Mouse (Mus musculus) liver, embryonic 13.5 days (tissue): ENCODE measurements around the gene 4930470P17Rik. TPM values are rescaled to one million over a fixed set of nuclear protein-coding genes. Genes with fewer than 3 reads are reported as not detected.
A peak's percentile ranks its signal among the peaks of the same experiment; 100 is the strongest.

Experiments
- ATAC-seq: fragments of 200-750 bp; cut with Nextera tagmentation; 2 replicates; pipeline ENCODE4 v1.8.0; 2017; ENCODE audit warnings: low read depth, mild to moderate bottlenecking, moderate number of reproducible peaks, moderate library complexity
- DNase-seq: peaks from one replicate; pipeline ENCODE4 v3.0.0; 2022
- H3K27ac ChIP-seq: fragments of 300-500 bp; sonication (generic); 2 replicates; pipeline ENCODE4 v1.5.1; 2015; ENCODE audit warnings: moderate library complexity, mild to moderate bottlenecking, inconsistent platforms
- H3K27me3 ChIP-seq: fragments of 300-500 bp; sonication (generic); 2 replicates; pipeline ENCODE4 v1.6.1; 2015; ENCODE audit warnings: mild to moderate bottlenecking, inconsistent platforms
- H3K36me3 ChIP-seq: fragments of 300-500 bp; sonication (generic); 2 replicates; pipeline ENCODE4 v1.6.1; 2015; ENCODE audit warnings: mild to moderate bottlenecking, inconsistent platforms
- H3K4me1 ChIP-seq: fragments of 300-500 bp; sonication (generic); replicated peaks from 2 replicates; pipeline ENCODE4 v1.6.1; 2015; ENCODE audit warnings: inconsistent platforms
- H3K4me2 ChIP-seq: fragments of 300-500 bp; sonication (generic); 2 replicates; pipeline ENCODE4 v1.6.1; 2015; ENCODE audit warnings: inconsistent platforms, mild to moderate bottlenecking, moderate library complexity
- H3K4me3 ChIP-seq: fragments of 300-500 bp; sonication (generic); replicated peaks from 2 replicates; pipeline ENCODE4 v1.5.1; 2015; ENCODE audit warnings: mild to moderate bottlenecking, inconsistent platforms
- H3K9ac ChIP-seq: fragments of 300-500 bp; sonication (generic); 2 replicates; pipeline ENCODE4 v1.6.1; 2015; ENCODE audit warnings: mild to moderate bottlenecking, inconsistent platforms
- H3K9me3 ChIP-seq: fragments of 300-500 bp; sonication (generic); replicated peaks from 2 replicates; pipeline ENCODE4 v1.6.1; 2016; ENCODE audit warnings: inconsistent platforms
- WGBS: fragments of 180-500 bp; shearing (Covaris S2); methylation state at CpG from one replicate; pipeline ENCODE4 v1.1.7; 2015; ENCODE audit not compliant: insufficient replicate concordance; 5-methylcytosine and 5-hydroxymethylcytosine counted together
- polyA plus RNA-seq: library from polyadenylated mRNA; unstranded; fragments of >200 nt; fragmentation: Nextera tagmentation; extraction: Ambion mirVana; gene quantifications from 2 replicates; pipeline ENCODE4 v1.2.1, GENCODE M21; 2015

The 4930470P17Rik gene
- polyA plus RNA-seq, 1 experiment from 2014 or later: not detected

DNA sequence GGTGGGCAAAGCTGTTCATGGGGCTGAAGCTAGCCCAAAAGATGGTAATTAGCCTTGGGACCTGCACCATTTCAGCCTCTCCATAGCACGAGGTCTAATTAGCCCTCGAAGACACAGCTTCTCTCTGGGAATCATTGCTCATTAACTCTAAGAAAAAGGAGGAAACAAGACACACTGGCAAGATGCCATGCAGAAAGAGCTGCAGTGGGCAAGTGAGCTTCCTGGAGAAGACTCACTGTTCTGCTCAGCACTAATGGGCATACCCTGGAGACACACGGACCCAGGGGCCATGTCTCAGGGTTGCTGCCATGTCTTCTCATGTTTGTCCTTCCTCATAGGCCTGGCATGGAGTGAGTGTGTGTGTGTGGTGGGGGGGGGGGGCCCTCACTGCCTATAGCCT is 57.7 kb downstream of the 4930470P17Rik start:
- WGBS: 50% methylated on average over 3 of the region's 3 CpGs
- ATAC-seq (no peak), DNase-seq (no peak)
- H3K4me2 ChIP-seq: no peak overlapping the region
- no peaks in the 10 kb centered on the region for H3K36me3 ChIP-seq
- H3K27ac ChIP-seq: no peak overlapping the region
- H3K9ac ChIP-seq: no peak overlapping the region
- H3K4me3 ChIP-seq: no peak overlapping the region
- H3K27me3 ChIP-seq: no peaks in the 10 kb centered on the region
- H3K4me1 ChIP-seq: no peaks in the 10 kb centered on the region
- H3K9me3 ChIP-seq: no peaks in the 10 kb centered on the region

DNA sequence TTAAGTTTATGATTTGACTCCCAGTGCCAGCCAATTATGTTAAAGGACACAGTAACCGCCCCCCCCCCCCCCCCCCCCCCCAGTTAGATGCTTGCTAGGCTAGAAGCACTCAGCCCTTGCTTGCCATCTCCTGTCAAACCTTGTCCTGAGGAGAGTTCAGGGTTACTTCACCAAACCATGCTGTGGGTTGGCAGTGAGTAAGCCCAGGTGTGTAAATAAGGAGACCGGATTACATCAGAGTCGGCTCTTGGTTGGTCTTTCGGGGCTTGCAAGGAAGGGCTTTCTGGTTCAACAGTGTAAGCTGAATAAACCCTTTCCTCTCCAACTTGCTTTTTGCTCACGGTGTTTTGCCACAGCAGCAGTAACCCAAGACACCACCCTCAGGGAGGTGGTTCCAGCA is 58.2 kb downstream of the 4930470P17Rik start:
- 60% methylated on average over 5 of the region's 5 CpGs for WGBS
- ATAC-seq: no peak

DNA sequence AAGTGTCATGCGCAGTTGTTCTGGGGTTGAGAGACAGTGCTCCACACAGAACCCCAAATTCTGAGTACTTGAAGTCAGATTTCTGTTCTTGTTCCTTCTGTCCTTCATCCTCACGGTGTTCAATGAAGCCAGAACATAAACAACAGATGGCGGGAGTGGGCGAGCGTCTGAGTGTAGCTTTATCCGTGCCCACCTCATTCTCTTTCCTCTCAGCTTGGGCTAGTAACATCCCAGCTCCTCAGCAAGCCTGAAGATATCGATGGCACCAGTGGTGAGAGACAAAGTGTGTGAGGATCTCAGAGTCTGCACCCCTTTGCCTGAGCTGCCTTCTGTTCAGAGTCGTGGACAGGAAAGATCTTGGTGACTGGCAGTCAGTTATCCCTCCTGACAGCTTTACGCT is 62.6 kb downstream of the 4930470P17Rik start:
- Histone ChIP-seq H3K4me3 (no peak overlapping the region), H3K9ac (no peak overlapping the region), H3K36me3 (no peaks in the 10 kb centered on the region), H3K27me3 (no peaks in the 10 kb centered on the region), H3K27ac (no peak overlapping the region), H3K9me3 (no peaks in the 10 kb centered on the region), H3K4me2 (no peak overlapping the region), H3K4me1 (no peaks in the 10 kb centered on the region)
- 77% methylated on average over 9 of the region's 9 CpGs for WGBS
- no peak for DNase-seq
- no peak for ATAC-seq

More for the DNA sequence above, 58.2 kb downstream of the 4930470P17Rik start:
- H3K9me3 ChIP-seq: no peaks in the 10 kb centered on the region
- H3K36me3 ChIP-seq: no peaks in the 10 kb centered on the region
- no peak overlapping the region for H3K27ac ChIP-seq
- H3K4me3 ChIP-seq: no peak overlapping the region
- H3K4me2 ChIP-seq: no peak overlapping the region
- DNase-seq: no peak
- H3K4me1 ChIP-seq: no peaks in the 10 kb centered on the region
- H3K9ac ChIP-seq: no peak overlapping the region
- no peaks in the 10 kb centered on the region for H3K27me3 ChIP-seq

DNA sequence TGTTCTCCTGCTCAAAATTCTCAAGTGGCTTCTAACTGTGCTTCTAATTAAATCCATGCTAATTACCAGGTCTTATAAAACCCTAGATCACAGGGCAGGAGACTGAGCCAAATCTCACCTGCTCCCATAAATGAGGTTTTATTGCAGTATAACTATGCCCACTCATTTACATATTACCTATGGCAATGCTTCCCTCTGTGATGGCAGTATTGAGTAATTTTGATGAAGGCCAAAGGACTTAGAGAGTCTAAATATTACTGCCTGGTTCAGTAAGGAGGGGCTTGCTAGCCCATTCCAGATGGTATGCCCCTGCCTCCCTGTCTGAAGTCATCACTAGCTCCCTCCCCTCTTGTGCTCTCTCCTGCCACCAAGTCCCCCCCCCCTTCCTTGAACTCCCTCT is 66.0 kb downstream of the 4930470P17Rik start:
- Histone ChIP-seq H3K9me3 (no peaks in the 10 kb centered on the region), H3K4me3 (no peak overlapping the region), H3K36me3 (no peaks in the 10 kb centered on the region), H3K9ac (no peak overlapping the region), H3K27me3 (no peaks in the 10 kb centered on the region), H3K4me2 (no peak overlapping the region), H3K27ac (no peak overlapping the region), H3K4me1 (no peaks in the 10 kb centered on the region)
- DNase-seq: no peak
- no peak for ATAC-seq

DNA sequence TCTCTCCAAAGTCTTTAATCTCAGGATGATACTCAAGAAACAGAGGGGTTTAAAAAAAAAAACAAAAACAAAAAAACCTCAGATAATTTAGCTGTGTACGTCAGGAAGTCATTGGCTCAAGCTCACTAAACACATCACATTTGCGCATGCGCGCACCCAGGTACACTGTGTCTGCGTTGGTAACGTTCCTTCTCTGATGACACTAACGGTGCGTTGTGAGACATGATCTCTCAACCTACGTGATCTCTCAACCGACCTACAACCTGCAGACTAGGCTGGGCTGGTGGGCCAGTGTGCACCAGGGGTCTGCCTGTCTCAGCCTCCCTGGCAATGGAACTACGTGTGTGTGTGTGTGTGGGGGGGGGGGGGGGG is 67.0 kb downstream of the 4930470P17Rik start:
- Histone ChIP-seq H3K9ac (no peak overlapping the region), H3K4me1 (no peaks in the 10 kb centered on the region), H3K4me3 (no peak overlapping the region), H3K27ac (no peak overlapping the region), H3K4me2 (no peak overlapping the region), H3K9me3 (no peaks in the 10 kb centered on the region), H3K27me3 (no peaks in the 10 kb centered on the region), H3K36me3 (no peaks in the 10 kb centered on the region)
- DNase-seq: no peak
- no peak for ATAC-seq
- WGBS: 81% methylated on average over 11 of the region's 11 CpGs

DNA sequence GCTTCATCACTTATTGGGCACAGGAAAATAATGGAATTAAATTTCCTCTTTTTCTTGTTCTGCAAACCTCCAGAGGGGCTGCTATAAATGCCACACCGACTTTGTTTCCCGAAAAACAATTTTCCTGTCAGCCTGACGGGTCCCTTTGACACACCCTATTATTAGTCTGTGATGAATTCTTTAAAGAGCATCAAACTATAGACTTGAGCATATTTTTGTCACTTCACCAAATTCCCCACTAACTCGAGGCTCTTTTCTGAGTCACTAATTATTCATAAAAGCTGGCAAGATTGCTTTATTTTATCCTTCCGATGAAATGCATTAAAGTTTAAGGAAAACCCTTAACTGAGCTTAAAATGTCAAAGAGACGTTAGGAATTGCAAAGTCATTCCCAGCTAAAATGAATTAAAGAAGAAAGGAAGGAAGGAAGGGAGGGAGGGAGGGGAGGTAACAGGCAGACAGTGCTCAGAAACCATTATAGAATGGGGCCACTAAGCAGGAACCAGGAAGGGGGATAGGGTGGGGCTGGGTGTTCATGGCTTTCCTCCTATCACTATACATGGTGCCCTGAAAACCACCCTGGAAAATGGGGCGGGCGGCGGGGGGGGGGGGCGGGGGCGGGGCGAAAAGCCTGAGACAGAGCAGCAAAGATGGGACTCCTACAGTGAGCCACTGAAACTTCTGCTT is 67.6 kb downstream of the 4930470P17Rik start:
- Histone ChIP-seq H3K36me3 (no peaks in the 10 kb centered on the region), H3K4me1 (no peaks in the 10 kb centered on the region), H3K4me2 (no peak overlapping the region), H3K9me3 (no peaks in the 10 kb centered on the region), H3K9ac (no peak overlapping the region), H3K27me3 (no peaks in the 10 kb centered on the region), H3K27ac (no peak overlapping the region), H3K4me3 (no peak overlapping the region)
- ATAC-seq: 0 out of 2 replicates have a peak, but pooled peaks have one; percentile 26
- WGBS: 31% methylated on average over 12 of the region's 12 CpGs
- no peak for DNase-seq

DNA sequence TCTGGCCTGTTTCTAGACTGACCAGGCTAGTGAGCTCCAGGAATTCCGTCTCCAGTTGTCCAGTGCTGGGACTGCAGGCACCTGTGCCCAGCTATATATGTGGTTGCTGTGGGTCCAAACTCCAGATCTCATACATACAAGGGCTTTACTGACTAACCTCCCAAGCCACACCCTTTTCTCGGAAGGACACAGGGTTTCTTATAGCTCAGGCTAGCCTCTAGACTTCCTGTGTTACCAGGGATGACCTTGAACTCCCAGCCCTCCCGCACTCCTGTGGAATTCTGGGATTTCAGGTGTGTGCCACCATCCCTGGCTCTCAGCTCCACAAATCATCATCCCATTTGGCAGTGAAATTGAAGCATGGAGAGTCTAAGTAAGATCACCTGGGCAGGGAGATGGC is 71.6 kb downstream of the 4930470P17Rik start:
- ATAC-seq: no peak
- Histone ChIP-seq H3K4me3 (no peak overlapping the region), H3K4me1 (no peaks in the 10 kb centered on the region), H3K9ac (no peak overlapping the region), H3K4me2 (no peak overlapping the region), H3K36me3 (no peaks in the 10 kb centered on the region), H3K27ac (no peak overlapping the region), H3K9me3 (no peaks in the 10 kb centered on the region), H3K27me3 (no peaks in the 10 kb centered on the region)
- 69% methylated on average over 3 of the region's 3 CpGs for WGBS
- no peak for DNase-seq

DNA sequence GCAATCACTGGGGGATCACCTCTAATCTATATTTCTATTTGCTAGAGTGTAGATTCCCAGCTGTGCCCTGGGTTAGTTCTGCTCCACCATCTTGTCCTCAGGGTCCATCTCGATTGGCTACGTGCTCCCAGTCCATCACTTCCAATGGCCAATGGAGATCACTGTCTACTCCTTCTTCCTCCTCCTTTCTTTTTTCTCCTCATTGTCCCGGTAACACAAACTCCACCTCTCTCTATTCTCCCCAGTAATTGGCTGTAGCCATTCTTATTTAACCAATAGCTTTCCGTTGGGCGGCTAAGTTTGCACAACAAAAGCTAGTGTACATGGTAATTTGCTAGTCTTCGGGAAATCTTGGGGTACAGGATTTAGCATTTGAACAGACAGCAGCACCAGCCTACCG is 72.1 kb downstream of the 4930470P17Rik start:
- H3K36me3 ChIP-seq: no peaks in the 10 kb centered on the region
- H3K27me3 ChIP-seq: no peaks in the 10 kb centered on the region
- 72% methylated on average over 7 of the region's 7 CpGs for WGBS
- DNase-seq (no peak), ATAC-seq (no peak)
- H3K4me2 ChIP-seq: no peak overlapping the region
- H3K27ac ChIP-seq: no peak overlapping the region
- no peaks in the 10 kb centered on the region for H3K9me3 ChIP-seq
- H3K9ac ChIP-seq: no peak overlapping the region
- H3K4me3 ChIP-seq: no peak overlapping the region
- H3K4me1 ChIP-seq: no peaks in the 10 kb centered on the region

Other genes starting within 250 kb of the 4930470P17Rik start
- gene Bcas1, start 174.2 kb downstream of the 4930470P17Rik start, polyA plus RNA-seq: 6.3 and 9.0 TPM in 2 replicates
- gene Pfdn4, start 105.6 kb downstream of the 4930470P17Rik start, polyA plus RNA-seq: 50.0 and 61.9 TPM in 2 replicates
- 0.02 TPM in 1 of 2 replicates, not detected in the other for gene Cyp24a1, start 104.9 kb downstream of the 4930470P17Rik start, polyA plus RNA-seq
- gene Dok5, start 129.8 kb upstream of the 4930470P17Rik start, polyA plus RNA-seq: 0.47 and 0.59 TPM in 2 replicates